Mouse (Mus musculus) kidney, embryonic 15.5 days (tissue): ENCODE results near the gene Trim11. TPM values are rescaled to one million over a fixed set of nuclear protein-coding genes. Genes with fewer than 3 reads are reported as not detected.
"Not testable (repeated sequence)": the region's sequence is repeated elsewhere in the genome, so short reads cannot be mapped to it uniquely, and the experiment has no call there.

Experiments
- ATAC-seq: fragments of 200-750 bp; cut with Nextera tagmentation; replicated peaks from 2 replicates; pipeline ENCODE4 v1.8.0; 2017; ENCODE audit warnings: moderate TSS enrichment; ENCODE audit not compliant: low FRiP score
- H3K27ac ChIP-seq: fragments of 300-500 bp; sonication (generic); 2 replicates; pipeline ENCODE4 v1.5.1; 2015; ENCODE audit warnings: mild to moderate bottlenecking, inconsistent platforms
- H3K27me3 ChIP-seq: fragments of 300-500 bp; sonication (generic); 2 replicates; pipeline ENCODE4 v1.6.1; 2015; ENCODE audit warnings: inconsistent platforms
- H3K36me3 ChIP-seq: fragments of 300-500 bp; sonication (generic); 2 replicates; pipeline ENCODE4 v1.6.1; 2015; ENCODE audit warnings: inconsistent platforms
- H3K4me1 ChIP-seq: fragments of 300-500 bp; sonication (generic); 2 replicates; pipeline ENCODE4 v1.6.1; 2015; ENCODE audit warnings: inconsistent platforms
- H3K4me2 ChIP-seq: fragments of 300-500 bp; sonication (generic); 2 replicates; pipeline ENCODE4 v1.6.1; 2015; ENCODE audit warnings: moderate library complexity, mild to moderate bottlenecking, inconsistent platforms
- H3K4me3 ChIP-seq: fragments of 300-500 bp; sonication (generic); replicated peaks from 2 replicates; pipeline ENCODE4 v1.5.1; 2015; ENCODE audit warnings: mild to moderate bottlenecking, inconsistent platforms
- H3K9ac ChIP-seq: fragments of 300-500 bp; sonication (generic); 2 replicates; pipeline ENCODE4 v1.6.1; 2015; ENCODE audit warnings: mild to moderate bottlenecking, inconsistent platforms
- H3K9me3 ChIP-seq: fragments of 300-500 bp; sonication (generic); replicated peaks from 2 replicates; pipeline ENCODE4 v1.6.1; 2016; ENCODE audit warnings: inconsistent platforms
- WGBS: fragments of 180-500 bp; shearing (Covaris S2); methylation state at CpG from one replicate; pipeline ENCODE4 v1.1.7; 2015; ENCODE audit warnings: mixed read lengths; 5-methylcytosine and 5-hydroxymethylcytosine counted together
- polyA plus RNA-seq: library from polyadenylated mRNA; unstranded; fragments of >200 nt; fragmentation: Nextera tagmentation; extraction: Ambion mirVana; gene quantifications from 2 replicates; pipeline ENCODE4 v1.2.1, GENCODE M21; 2015

The Trim11 gene
- polyA plus RNA-seq, 1 experiment from 2014 or later = 20.6 TPM

- H3K27me3 ChIP-seq = peaks cover 3% of the 10 kb centered on the region; the same call in 1 of the 2 replicates
- under 1% methylated on average over 48 of the region's 48 CpGs for WGBS
Measured at GRCm38 (mm10) chr11:58948542-58949479, 29.1 kb upstream of the Trim11 start, which contains the start of gene Hist3h2ba. Gene Hist3h2ba (plus strand): TSS chr11:58948920.

GRCm38 (mm10) chr11:58949480-58950431 is 28.1 kb upstream of the Trim11 start:
- Histone ChIP-seq H3K9ac (peak overlapping the region; percentile 64), H3K27me3 (peaks cover 3% of the 10 kb centered on the region; the same call in 1 of the 2 replicates), H3K4me1 (peaks cover 25% of the 10 kb centered on the region), H3K9me3 (no peaks in the 10 kb centered on the region), H3K4me2 (peak overlapping the region; percentile 74), H3K4me3 (peak overlapping the region; percentile 54), H3K36me3 (no peaks in the 10 kb centered on the region), H3K27ac (peak overlapping the region; percentile 97)
- 8% methylated on average over 20 of the region's 20 CpGs for WGBS
- ATAC-seq = peak; percentile 61

More at GRCm38 (mm10) chr11:58948542-58949479, 29.1 kb upstream of the Trim11 start, which contains the start of gene Hist3h2ba:
- Histone ChIP-seq H3K4me3 (peak within 1 kb of the TSS; percentile 54), H3K9ac (peak within 1 kb of the TSS; percentile 64), H3K27ac (peak within 1 kb of the TSS; percentile 97), H3K4me1 (peaks cover 31% of the 10 kb centered on the region), H3K9me3 (no peaks in the 10 kb centered on the region), H3K4me2 (peak within 1 kb of the TSS; percentile 74), H3K36me3 (no peaks in the 10 kb centered on the region)
- ATAC-seq = peak; percentile 90

GRCm38 (mm10) chr11:58951210-58951609 is 26.7 kb upstream of the Trim11 start:
- H3K9me3 ChIP-seq = no peaks in the 10 kb centered on the region
- ATAC-seq = no peak
- no peaks in the 10 kb centered on the region for H3K36me3 ChIP-seq
- H3K9ac ChIP-seq = no peak overlapping the region
- no peak overlapping the region for H3K4me2 ChIP-seq
- no peak overlapping the region for H3K4me3 ChIP-seq
- WGBS = 70% methylated on average over 5 of the region's 5 CpGs
- H3K27ac ChIP-seq = no peak overlapping the region
- H3K4me1 ChIP-seq = peaks cover 26% of the 10 kb centered on the region
- peaks cover 2% of the 10 kb centered on the region; the same call in 1 of the 2 replicates for H3K27me3 ChIP-seq

- peak overlapping the region; percentile 66 for H3K4me3 ChIP-seq
- under 1% methylated on average over 33 of the region's 33 CpGs for WGBS
- peak overlapping the region; percentile 91 for H3K4me2 ChIP-seq
- no peaks in the 10 kb centered on the region; the same call in 1 of the 2 replicates for H3K27me3 ChIP-seq
- H3K4me1 ChIP-seq = peaks cover 34% of the 10 kb centered on the region
- H3K9ac ChIP-seq = peak overlapping the region; percentile 72
- H3K9me3 ChIP-seq = no peaks in the 10 kb centered on the region
- peak overlapping the region; percentile 100 for H3K27ac ChIP-seq
- peaks cover 20% of the 10 kb centered on the region for H3K36me3 ChIP-seq
- peak; percentile 27 for ATAC-seq
Measured at GRCm38 (mm10) chr11:58953351-58954169, 24.3 kb upstream of the Trim11 start.

- peak overlapping the region; percentile 66 for H3K4me3 ChIP-seq
- not testable (repeated sequence) for ATAC-seq, H3K27me3 ChIP-seq, H3K9me3 ChIP-seq
- peaks cover 34% of the 10 kb centered on the region for H3K4me1 ChIP-seq
- WGBS = under 1% methylated on average over 17 of the region's 17 CpGs
- peak overlapping the region; percentile 100 for H3K27ac ChIP-seq
- H3K36me3 ChIP-seq = peaks cover 20% of the 10 kb centered on the region
- peak overlapping the region; percentile 91 for H3K4me2 ChIP-seq
- H3K9ac ChIP-seq = peak overlapping the region; percentile 72
Measured at GRCm38 (mm10) chr11:58954170-58954419, 23.8 kb upstream of the Trim11 start.

GRCm38 (mm10) chr11:58954420-58955142 is 23.3 kb upstream of the Trim11 start, which contains the start of the genes Hist3h2a and Trim17:
Gene Hist3h2a (plus strand): TSS chr11:58954685.
Gene Trim17 (plus strand): TSS chr11:58954685.
- no peaks in the 10 kb centered on the region; the same call in 1 of the 2 replicates for H3K27me3 ChIP-seq
- peak within 1 kb of the TSS; percentile 100 for H3K27ac ChIP-seq
- H3K9ac ChIP-seq = peak within 1 kb of the TSS; percentile 77
- ATAC-seq = peak; percentile 93
- H3K4me3 ChIP-seq = peak within 1 kb of the TSS; percentile 66
- peak within 1 kb of the TSS; percentile 91 for H3K4me2 ChIP-seq
- H3K36me3 ChIP-seq = peaks cover 20% of the 10 kb centered on the region
- under 1% methylated on average over 49 of the region's 49 CpGs for WGBS
- peaks cover 39% of the 10 kb centered on the region for H3K4me1 ChIP-seq
- no peaks in the 10 kb centered on the region for H3K9me3 ChIP-seq

GRCm38 (mm10) chr11:58955143-58955867 is 22.6 kb upstream of the Trim11 start:
- peak overlapping the region; percentile 66 for H3K4me3 ChIP-seq
- H3K4me1 ChIP-seq = peaks cover 42% of the 10 kb centered on the region
- peak overlapping the region; percentile 91 for H3K4me2 ChIP-seq
- under 1% methylated on average over 20 of the region's 20 CpGs for WGBS
- H3K27me3 ChIP-seq = no peaks in the 10 kb centered on the region; the same call in 1 of the 2 replicates
- H3K9me3 ChIP-seq = no peaks in the 10 kb centered on the region
- peak overlapping the region; percentile 77 for H3K9ac ChIP-seq
- peak; percentile 42 for ATAC-seq
- peaks cover 20% of the 10 kb centered on the region for H3K36me3 ChIP-seq
- peak overlapping the region; percentile 100 for H3K27ac ChIP-seq

- peak overlapping the region; percentile 91 for H3K4me2 ChIP-seq
- H3K9ac ChIP-seq = peak overlapping the region; percentile 77
- no peak for ATAC-seq
- no peaks in the 10 kb centered on the region for H3K9me3 ChIP-seq
- H3K27me3 ChIP-seq = no peaks in the 10 kb centered on the region; the same call in 1 of the 2 replicates
- H3K36me3 ChIP-seq = peaks cover 20% of the 10 kb centered on the region
- H3K4me3 ChIP-seq = peak overlapping the region; percentile 66
- H3K27ac ChIP-seq = peak overlapping the region; percentile 100
- H3K4me1 ChIP-seq = peaks cover 42% of the 10 kb centered on the region
- WGBS = 23% methylated on average over 8 of the region's 8 CpGs
Measured at GRCm38 (mm10) chr11:58955868-58956257, 22.0 kb upstream of the Trim11 start.

GRCm38 (mm10) chr11:58957226-58957914 is 20.5 kb upstream of the Trim11 start:
- peak overlapping the region; percentile 66 for H3K4me3 ChIP-seq
- no peak for ATAC-seq
- H3K9me3 ChIP-seq = peaks cover 4% of the 10 kb centered on the region; the same call in 1 of the 2 replicates
- H3K4me1 ChIP-seq = peaks cover 42% of the 10 kb centered on the region
- no peak overlapping the region for H3K27ac ChIP-seq
- WGBS = 77% methylated on average over 5 of the region's 5 CpGs
- H3K36me3 ChIP-seq = peaks cover 20% of the 10 kb centered on the region
- peak overlapping the region; percentile 91 for H3K4me2 ChIP-seq
- H3K27me3 ChIP-seq = peaks cover 13% of the 10 kb centered on the region; the same call in 1 of the 2 replicates
- peak overlapping the region; percentile 77 for H3K9ac ChIP-seq
